Mouse (Mus musculus): Measurements from ENCODE around the gene Gpsm1. TPM values are rescaled to one million over a fixed set of nuclear protein-coding genes. Genes with fewer than 3 reads are reported as not detected.

The Gpsm1 gene
- polyA plus RNA-seq, 1 experiment from 2014 or later, result 44.4 TPM

DNA sequence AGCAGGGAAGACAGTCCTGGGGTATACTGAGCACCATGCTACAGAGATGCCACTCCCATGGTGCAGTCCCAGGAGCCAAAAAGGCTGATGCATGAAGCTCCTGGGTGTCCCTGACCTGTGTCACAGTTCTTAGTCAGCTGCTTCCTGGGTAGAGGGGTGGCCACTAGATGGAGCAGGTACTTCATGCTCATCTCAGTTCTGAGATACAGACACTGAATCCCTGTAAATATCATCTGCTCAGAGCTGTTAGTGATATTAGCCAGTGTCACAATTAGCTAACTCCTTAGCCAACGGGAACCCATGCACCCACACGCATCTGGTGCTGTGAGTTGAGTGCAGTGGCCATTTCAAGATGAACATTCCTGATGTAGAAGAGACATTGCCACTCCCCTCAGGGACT lies 9.6 kb downstream of the Gpsm1 start:
- peaks cover 70% of the 10 kb centered on the region for H3K36me3 ChIP-seq
- H3K4me1 ChIP-seq, result 0 out of 2 replicates have a peak, but pooled peaks cover 2% of the 10 kb centered on the region
- no peak overlapping the region for H3K27ac ChIP-seq
- H3K4me2 ChIP-seq, result no peak overlapping the region
- no peaks in the 10 kb centered on the region for H3K9me3 ChIP-seq (replicated peaks)
- ATAC-seq (replicated peaks; ENCODE audit: low FRiP score), result no peak
- no peak overlapping the region for H3K4me3 ChIP-seq (replicated peaks)
- no peak overlapping the region for H3K9ac ChIP-seq
- no peaks in the 10 kb centered on the region for H3K27me3 ChIP-seq
- 88% methylated on average over 2 of the region's 2 CpGs for WGBS

DNA sequence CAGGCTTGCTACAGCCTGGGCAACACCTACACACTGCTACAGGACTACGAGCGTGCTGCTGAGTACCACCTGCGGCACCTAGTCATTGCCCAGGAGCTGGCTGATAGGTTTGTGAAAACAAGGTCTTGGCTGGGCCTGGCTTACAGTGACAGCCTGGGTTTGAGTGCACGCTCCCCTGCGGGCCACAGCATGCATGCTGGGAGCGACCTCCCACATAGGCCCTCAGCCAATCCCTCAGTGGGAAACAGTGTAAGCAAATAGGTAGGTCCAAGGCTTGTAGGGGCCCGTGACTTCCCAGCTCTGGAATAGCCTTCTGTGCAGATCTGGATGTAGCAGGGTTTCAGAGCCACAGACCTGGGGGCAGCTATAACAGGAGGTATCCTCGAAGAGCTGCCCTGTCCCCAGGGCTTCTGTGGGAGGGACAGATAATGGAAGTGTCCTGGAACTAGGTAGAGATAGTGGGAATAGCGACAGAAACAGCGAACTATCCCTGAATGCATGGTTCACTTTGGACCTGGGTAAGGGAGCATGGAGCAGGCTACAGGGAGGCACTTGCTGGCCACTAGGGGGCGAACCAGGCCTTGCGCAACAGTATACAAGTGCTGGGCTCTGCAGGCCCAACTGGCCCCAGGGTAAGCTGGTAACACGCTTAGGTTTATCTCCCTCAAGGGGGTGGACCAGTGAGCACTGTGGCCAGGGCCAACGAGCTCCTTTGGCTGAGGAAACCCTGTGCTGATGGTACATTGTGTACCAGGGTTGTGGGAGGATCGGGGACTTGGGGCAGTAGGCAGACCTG lies 10.3 kb downstream of the Gpsm1 start:
- Histone ChIP-seq H3K9me3 (replicated peaks) (no peaks in the 10 kb centered on the region), H3K4me1 (0 out of 2 replicates have a peak, but pooled peaks cover 2% of the 10 kb centered on the region), H3K27me3 (no peaks in the 10 kb centered on the region), H3K36me3 (peaks cover 77% of the 10 kb centered on the region), H3K4me3 (replicated peaks) (no peak overlapping the region), H3K27ac (no peak overlapping the region), H3K9ac (no peak overlapping the region), H3K4me2 (no peak overlapping the region)
- WGBS, result 71% methylated on average over 15 of the region's 15 CpGs
- ATAC-seq (replicated peaks; ENCODE audit: low FRiP score), result peak; percentile 81

DNA sequence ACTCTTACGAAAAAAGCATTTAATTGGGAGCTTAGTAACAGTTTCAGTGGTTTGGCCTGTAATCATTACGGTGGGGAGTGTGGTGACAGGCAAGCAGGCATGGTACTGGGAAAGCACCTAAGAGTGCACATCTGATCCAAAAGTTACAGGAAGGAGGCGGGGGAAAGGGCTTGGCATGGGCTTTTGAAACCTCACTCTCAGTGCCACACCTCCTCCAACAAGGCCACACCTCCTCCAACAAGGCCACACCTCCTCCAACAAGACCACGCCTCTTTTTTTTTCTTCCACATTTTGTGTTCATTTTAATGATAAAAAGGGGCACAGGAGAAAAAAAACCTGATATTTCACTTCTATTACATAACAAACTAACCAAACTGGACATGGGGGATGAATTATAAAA lies 12.5 kb downstream of the Gpsm1 start:
- Histone ChIP-seq H3K4me2 (no peak overlapping the region), H3K4me1 (0 out of 2 replicates have a peak, but pooled peaks cover 5% of the 10 kb centered on the region), H3K27me3 (no peaks in the 10 kb centered on the region), H3K4me3 (replicated peaks) (no peak overlapping the region), H3K36me3 (peaks cover 88% of the 10 kb centered on the region), H3K27ac (no peak overlapping the region), H3K9me3 (replicated peaks) (no peaks in the 10 kb centered on the region), H3K9ac (no peak overlapping the region)
- ATAC-seq (replicated peaks; ENCODE audit: low FRiP score), result no peak
- 89% methylated on average over 4 of the region's 4 CpGs for WGBS

DNA sequence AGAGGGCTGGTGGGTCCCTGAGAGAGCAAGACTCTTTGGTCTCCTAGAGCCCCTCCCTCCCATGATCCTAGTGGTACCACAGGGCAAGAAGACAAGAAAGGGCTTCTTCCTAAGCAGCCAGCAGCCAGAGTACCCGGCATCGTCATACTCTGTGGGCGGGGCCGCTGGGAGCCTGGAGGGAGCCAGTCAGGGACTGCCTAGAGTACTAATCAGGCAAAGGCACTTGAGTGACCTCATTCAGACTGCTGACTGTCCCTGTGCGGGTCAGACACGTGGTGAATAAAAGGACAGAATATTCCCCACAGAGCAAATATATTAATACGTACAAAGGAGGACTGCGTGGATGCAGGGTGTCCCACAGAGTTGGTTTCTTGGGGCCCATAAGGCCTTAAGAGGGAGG lies 14.1 kb downstream of the Gpsm1 start:
- WGBS, result 67% methylated on average over 8 of the region's 8 CpGs
- Histone ChIP-seq H3K27me3 (no peaks in the 10 kb centered on the region), H3K4me3 (replicated peaks) (no peak overlapping the region), H3K9me3 (replicated peaks) (no peaks in the 10 kb centered on the region), H3K4me1 (0 out of 2 replicates have a peak, but pooled peaks cover 5% of the 10 kb centered on the region), H3K9ac (no peak overlapping the region), H3K36me3 (peaks cover 74% of the 10 kb centered on the region), H3K27ac (no peak overlapping the region), H3K4me2 (no peak overlapping the region)
- no peak for ATAC-seq (replicated peaks; ENCODE audit: low FRiP score)

DNA sequence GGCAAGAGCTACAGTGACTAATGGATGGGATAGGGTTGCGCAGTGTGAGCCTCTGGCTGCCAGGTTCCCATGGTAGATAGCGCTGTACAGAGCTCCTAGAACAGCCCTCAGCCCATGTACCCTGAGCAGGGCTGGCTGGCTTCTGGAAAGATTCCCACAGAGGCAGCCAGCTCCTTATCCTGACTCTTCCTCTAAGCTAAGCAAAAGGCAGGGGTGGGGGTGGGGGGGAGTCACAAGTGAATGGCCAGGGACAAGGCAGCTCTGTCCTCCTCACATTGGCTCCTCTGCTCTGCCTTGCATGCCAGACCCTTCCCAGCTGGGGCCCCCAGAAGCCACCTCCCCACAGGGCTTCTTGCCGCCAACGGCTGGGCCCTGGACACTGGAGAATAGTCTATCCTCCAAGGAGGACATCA lies 14.7 kb downstream of the Gpsm1 start:
- Histone ChIP-seq H3K9ac (no peak overlapping the region), H3K27ac (no peak overlapping the region), H3K36me3 (peaks cover 68% of the 10 kb centered on the region), H3K9me3 (replicated peaks) (no peaks in the 10 kb centered on the region), H3K27me3 (no peaks in the 10 kb centered on the region), H3K4me2 (no peak overlapping the region), H3K4me3 (replicated peaks) (no peak overlapping the region), H3K4me1 (0 out of 2 replicates have a peak, but pooled peaks cover 5% of the 10 kb centered on the region)
- 82% methylated on average over 4 of the region's 4 CpGs for WGBS
- ATAC-seq (replicated peaks; ENCODE audit: low FRiP score), result peak; percentile 38; the same call in 1 of the 2 replicates

DNA sequence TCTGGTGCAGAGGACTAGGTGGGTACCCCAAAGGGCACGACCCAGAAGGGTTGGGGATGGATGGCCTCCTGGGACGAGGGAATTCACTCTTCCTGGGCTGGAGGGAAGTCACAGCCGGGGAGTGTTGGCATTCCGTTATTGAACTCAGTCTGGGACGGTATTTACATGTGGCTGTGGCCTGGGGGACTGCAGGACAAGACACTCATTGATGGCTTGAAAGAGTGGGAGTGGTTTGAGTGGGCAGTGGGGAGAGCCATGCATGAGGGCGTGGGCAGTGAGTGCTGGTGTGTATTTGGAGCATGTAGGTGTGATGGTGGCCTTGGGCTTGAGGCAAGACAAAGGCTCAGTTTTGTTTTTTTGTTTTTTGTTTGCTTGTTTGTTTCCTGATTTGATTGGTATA lies 15.4 kb downstream of the Gpsm1 start:
- no peak overlapping the region for H3K27ac ChIP-seq
- peaks cover 61% of the 10 kb centered on the region for H3K36me3 ChIP-seq
- 69% methylated on average over 6 of the region's 6 CpGs for WGBS
- 0 out of 2 replicates have a peak overlapping the region, but pooled peaks have one; percentile 7 for H3K4me2 ChIP-seq
- H3K27me3 ChIP-seq, result no peaks in the 10 kb centered on the region
- no peak overlapping the region for H3K4me3 ChIP-seq (replicated peaks)
- H3K9me3 ChIP-seq (replicated peaks), result no peaks in the 10 kb centered on the region
- H3K4me1 ChIP-seq, result 0 out of 2 replicates have a peak, but pooled peaks cover 5% of the 10 kb centered on the region
- no peak overlapping the region for H3K9ac ChIP-seq
- ATAC-seq (replicated peaks; ENCODE audit: low FRiP score), result no peak

DNA sequence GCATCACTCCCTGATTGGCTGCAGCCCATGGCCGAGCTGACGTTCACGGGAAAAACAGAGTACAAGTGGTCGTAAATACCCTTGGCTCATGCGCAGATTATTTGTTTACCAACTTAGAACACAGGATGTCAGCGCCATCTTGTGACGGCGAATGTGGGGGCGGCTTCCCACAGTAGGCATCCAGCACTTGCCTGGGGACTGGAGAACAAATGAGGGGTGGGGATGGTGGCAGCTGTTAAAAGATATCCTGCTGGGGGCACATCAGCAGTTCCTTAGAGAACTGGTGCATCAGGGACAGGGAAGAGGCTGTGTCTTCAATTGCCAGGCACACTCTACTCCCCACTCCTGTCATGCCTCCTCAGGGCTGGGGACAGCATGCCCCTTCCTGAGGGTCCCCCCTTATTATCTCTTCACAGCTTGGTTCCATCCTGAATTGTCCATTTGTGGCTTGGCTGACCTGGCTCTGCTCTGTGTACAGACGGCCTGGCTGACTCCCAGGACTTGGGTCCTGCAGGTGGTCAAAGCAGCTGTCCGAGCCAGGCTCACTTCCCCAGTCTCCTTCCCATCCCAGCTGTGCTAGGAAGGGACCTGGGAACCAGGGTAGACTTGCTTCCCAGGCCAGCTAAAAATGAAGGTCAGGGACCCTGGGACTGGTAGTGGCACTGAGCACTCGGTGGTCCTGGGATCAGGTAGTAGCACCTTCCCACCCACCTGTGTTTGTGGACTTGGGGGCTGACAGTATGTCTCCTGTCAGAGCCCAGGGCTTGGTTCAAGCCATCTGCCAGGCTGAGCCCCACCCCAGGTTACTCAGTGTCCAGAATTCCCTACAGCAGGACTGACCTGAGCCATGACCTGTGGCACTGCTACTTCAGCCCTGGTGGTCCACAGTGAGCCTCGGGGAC lies 23.2 kb downstream of the Gpsm1 start:
- H3K27me3 ChIP-seq, result no peaks in the 10 kb centered on the region
- H3K9me3 ChIP-seq (replicated peaks), result no peaks in the 10 kb centered on the region
- no peak overlapping the region for H3K9ac ChIP-seq
- no peak overlapping the region for H3K4me2 ChIP-seq
- ATAC-seq (replicated peaks; ENCODE audit: low FRiP score), result no peak
- 84% methylated on average over 9 of the region's 13 CpGs for WGBS
- no peak overlapping the region for H3K4me3 ChIP-seq (replicated peaks)
- no peak overlapping the region for H3K27ac ChIP-seq
- peaks cover 45% of the 10 kb centered on the region for H3K36me3 ChIP-seq
- H3K4me1 ChIP-seq, result peaks cover 27% of the 10 kb centered on the region

DNA sequence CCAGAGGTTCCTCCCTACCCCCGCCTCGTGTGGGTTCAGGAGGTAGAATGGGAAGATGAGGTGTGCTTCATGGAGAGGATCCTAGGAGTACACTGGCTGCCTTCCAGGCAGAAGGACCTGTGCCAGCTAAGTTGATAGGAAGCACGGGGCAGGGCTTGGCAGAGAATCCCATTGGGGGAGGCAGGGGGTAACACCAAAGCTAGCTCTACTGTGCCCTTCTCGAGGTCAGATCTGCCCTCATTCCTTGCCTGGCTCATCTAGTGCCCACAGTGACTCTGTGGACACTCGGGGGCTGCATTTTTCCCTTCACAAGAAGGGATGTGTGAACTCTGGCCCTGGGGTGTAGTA lies 23.9 kb downstream of the Gpsm1 start:
- Histone ChIP-seq H3K9ac (no peak overlapping the region), H3K27me3 (no peaks in the 10 kb centered on the region), H3K27ac (no peak overlapping the region), H3K4me1 (peaks cover 31% of the 10 kb centered on the region), H3K4me2 (no peak overlapping the region), H3K36me3 (peaks cover 52% of the 10 kb centered on the region), H3K9me3 (replicated peaks) (no peaks in the 10 kb centered on the region), H3K4me3 (replicated peaks) (no peak overlapping the region)
- no peak for ATAC-seq (replicated peaks; ENCODE audit: low FRiP score)
- 87% methylated on average over 5 of the region's 5 CpGs for WGBS

DNA sequence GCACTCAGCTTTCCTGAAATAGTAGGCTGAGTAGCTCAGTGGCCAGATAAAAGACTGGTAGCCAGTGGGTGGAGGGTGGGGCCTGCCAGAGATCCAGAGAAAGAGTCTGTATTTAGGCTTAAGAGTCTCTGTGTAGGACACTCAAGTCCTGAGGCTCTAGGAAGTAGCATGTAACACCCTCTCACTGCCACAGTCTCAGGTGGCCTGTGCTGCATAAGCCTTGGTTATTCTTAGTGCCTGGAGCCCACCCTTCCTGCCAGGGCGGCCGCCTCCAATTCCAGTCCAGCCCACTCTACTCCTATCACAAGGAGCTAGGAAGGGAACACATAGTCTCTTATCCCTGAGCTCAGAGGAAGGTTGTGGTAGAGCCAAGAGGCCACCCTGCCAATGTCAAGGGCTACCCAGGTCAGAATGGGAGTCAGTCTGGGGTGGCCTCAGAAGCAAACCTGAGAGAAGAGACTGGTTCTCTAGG lies 26.2 kb downstream of the Gpsm1 start:
- Histone ChIP-seq H3K4me1 (peaks cover 36% of the 10 kb centered on the region), H3K4me3 (replicated peaks) (no peak overlapping the region), H3K4me2 (no peak overlapping the region), H3K36me3 (peaks cover 75% of the 10 kb centered on the region), H3K27ac (peak overlapping the region; percentile 82), H3K9ac (no peak overlapping the region), H3K27me3 (no peaks in the 10 kb centered on the region), H3K9me3 (replicated peaks) (no peaks in the 10 kb centered on the region)
- WGBS, result 72% methylated on average over 2 of the region's 2 CpGs
- no peak for ATAC-seq (replicated peaks; ENCODE audit: low FRiP score)

DNA sequence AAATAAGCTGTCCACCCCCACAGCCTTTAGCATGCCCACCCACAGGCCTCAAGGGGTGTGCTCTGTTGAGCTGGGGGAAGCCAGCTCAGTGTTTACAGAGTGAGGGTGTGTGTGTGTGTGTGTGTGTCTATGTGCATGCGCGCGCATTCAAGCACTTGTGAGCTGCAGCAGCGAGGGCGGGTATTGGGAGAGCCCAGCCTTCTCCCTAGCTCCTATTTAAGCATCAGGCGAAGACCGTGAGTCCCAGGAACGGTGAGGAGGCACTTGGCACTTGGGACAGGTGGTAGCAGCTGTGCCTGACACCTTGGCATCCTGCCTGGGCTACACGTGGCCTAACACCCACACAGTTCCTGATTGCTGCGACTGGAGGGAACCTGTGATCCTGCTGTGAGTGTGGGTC lies 26.7 kb downstream of the Gpsm1 start:
- peak overlapping the region; percentile 82 for H3K27ac ChIP-seq
- H3K36me3 ChIP-seq, result peaks cover 80% of the 10 kb centered on the region
- H3K9me3 ChIP-seq (replicated peaks), result no peaks in the 10 kb centered on the region
- peak; percentile 20; the same call in 1 of the 2 replicates for ATAC-seq (replicated peaks; ENCODE audit: low FRiP score)
- no peaks in the 10 kb centered on the region for H3K27me3 ChIP-seq
- no peak overlapping the region for H3K4me3 ChIP-seq (replicated peaks)
- H3K4me2 ChIP-seq, result no peak overlapping the region
- peaks cover 39% of the 10 kb centered on the region for H3K4me1 ChIP-seq
- WGBS, result 66% methylated on average over 10 of the region's 10 CpGs
- no peak overlapping the region for H3K9ac ChIP-seq

DNA sequence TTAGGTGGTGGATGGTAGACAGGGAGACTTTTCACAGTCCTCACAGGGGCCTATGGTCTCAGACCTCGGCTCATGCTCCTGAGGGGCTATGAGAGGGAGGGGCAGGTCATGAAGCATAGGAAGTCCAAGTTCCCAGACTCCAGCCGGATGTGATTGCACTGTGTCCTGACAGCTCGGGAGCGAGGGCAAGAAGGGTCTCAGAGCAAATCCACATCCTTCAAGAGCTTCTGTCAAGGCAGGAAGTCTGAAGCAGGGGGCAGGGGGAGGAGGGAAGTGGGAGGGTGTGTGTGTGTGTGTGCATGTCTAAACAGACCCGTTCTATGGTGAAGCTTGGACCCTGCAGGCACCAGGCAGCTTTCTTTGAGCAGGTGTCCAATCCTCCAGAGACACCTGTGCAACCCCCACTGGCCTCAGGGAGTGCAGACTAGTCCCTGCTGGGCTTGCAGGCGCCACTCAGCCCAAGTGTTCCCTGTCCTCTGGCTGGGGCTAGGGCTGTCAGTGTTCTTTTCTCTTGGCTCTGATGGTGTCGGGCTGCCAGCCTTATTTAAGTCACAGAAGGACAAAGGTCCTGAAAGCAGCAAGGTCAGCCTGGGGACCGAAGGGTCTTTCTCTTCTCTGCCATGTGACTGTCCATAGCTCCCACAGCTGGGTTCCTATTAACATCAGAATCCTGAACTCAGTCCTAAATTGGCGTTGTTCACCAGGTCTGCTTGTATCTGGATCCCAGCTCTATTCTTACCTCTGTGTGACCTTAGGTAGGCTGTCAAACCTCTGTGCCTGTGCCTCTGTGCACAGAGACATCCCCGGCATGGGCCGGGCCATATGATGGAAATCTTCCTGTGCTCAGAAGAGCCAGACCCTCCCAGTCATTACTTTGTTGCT lies 27.5 kb downstream of the Gpsm1 start:
- Histone ChIP-seq H3K27ac (peak overlapping the region; percentile 82), H3K4me3 (replicated peaks) (no peak overlapping the region), H3K27me3 (no peaks in the 10 kb centered on the region), H3K4me2 (peak overlapping the region; percentile 44), H3K9me3 (replicated peaks) (no peaks in the 10 kb centered on the region), H3K36me3 (peaks cover 88% of the 10 kb centered on the region), H3K9ac (0 out of 2 replicates have a peak overlapping the region, but pooled peaks have one; percentile 1), H3K4me1 (peaks cover 44% of the 10 kb centered on the region)
- WGBS, result 54% methylated on average over 11 of the region's 11 CpGs
- ATAC-seq (replicated peaks; ENCODE audit: low FRiP score), result peak; percentile 55
